Mouse (Mus musculus) megakaryocyte, embryonic 14.5 days (primary cell): ENCODE data around the gene Oit3. TPM values are rescaled to one million over a fixed set of nuclear protein-coding genes. Genes with fewer than 3 reads are reported as not detected.

Experiments
- H3K27me3 ChIP-seq: replicated peaks from 2 replicates; pipeline ENCODE3; 2012; ENCODE audit warnings: inconsistent platforms
- H3K36me3 ChIP-seq: replicated peaks from 2 replicates; pipeline ENCODE3; 2012; ENCODE audit warnings: low read length, inconsistent platforms, mixed read lengths
- H3K4me1 ChIP-seq: 2 replicates; pipeline ENCODE4 v1.6.1; 2012; ENCODE audit warnings: inconsistent platforms
- H3K4me3 ChIP-seq: replicated peaks from 2 replicates; pipeline ENCODE3; 2012; ENCODE audit warnings: moderate library complexity, mild to moderate bottlenecking, inconsistent platforms
- H3K9me3 ChIP-seq: 2 replicates; pipeline ENCODE4 v1.6.1; 2012; ENCODE audit warnings: inconsistent platforms
- FLI1 ChIP-seq: IDR thresholded peaks from 2 replicates; pipeline ENCODE4 v1.6.1; 2012; ENCODE audit warnings: low read length, inconsistent platforms, mixed read lengths
- GATA1 ChIP-seq: IDR thresholded peaks from 3 replicates; pipeline ENCODE4 v1.6.1; 2012; ENCODE audit warnings: mixed read lengths, low read length, inconsistent platforms, borderline replicate concordance
- polyA plus RNA-seq: library from polyadenylated mRNA; stranded (reverse); fragments of >175 nt; gene quantifications from 2 replicates; pipeline ENCODE4 v1.2.3, GENCODE M21; 2012; ENCODE audit warnings: low replicate concordance; ENCODE audit not compliant: insufficient read depth

The Oit3 gene
- 1.3 TPM in 1 of 2 replicates, not detected in the other for polyA plus RNA-seq

DNA sequence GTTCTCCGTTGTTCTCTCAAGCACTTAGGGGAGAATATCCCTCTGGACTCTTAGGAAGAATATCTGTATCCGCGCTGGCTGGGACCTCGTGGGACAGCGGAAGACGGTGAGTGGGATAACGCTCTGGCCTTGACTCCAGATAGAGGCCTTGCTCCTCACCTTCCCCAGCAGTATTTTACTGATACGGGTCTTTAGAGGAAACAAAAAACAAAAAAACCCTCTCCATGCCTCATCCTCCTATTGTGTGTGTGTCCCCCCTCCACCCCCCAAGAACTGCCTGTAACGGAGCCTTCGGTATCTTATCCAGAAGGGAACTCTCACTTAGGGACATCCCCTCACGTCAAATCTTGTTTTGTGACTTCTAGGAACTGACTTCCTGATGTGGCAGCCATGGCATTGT is at the start of gene Oit3:
TSS of gene Oit3 (minus strand) at position 44 of the 400 bp plus-strand sequence.
- H3K36me3 ChIP-seq, result peaks cover 33% of the 10 kb centered on the region

DNA sequence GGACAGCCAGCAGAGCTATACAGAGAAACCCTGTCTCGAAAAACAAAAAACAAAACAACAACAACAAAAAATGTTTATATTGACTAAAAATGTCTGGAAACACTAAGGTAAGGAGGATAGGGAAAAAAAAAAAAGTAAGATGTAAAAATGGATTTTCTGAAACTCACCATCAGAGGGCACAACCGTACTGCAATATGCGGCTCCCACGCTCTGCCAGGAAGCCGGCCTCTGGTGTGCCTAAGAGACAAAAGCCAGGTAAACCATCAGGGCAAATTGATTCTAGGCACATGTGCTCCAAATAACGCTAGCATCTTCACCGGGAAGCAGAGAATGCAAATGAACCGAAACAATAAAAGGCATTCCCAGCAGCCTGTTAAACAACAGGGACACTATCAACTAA is 49.3 kb upstream of the Oit3 start:
- H3K4me1 ChIP-seq, result peaks cover 43% of the 10 kb centered on the region
- peaks cover 15% of the 10 kb centered on the region for H3K9me3 ChIP-seq
- no peaks in the 10 kb centered on the region for H3K27me3 ChIP-seq
- peaks cover 72% of the 10 kb centered on the region for H3K36me3 ChIP-seq
- no peak overlapping the region for H3K4me3 ChIP-seq
- no peak for TF ChIP-seq GATA1
- TF ChIP-seq FLI1, result no peak

More for the DNA sequence above, at the start of gene Oit3:
- no peak within 1 kb of the TSS for H3K4me3 ChIP-seq
- TF ChIP-seq GATA1 (no peak), FLI1 (no peak)
- no peaks in the 10 kb centered on the region for H3K9me3 ChIP-seq
- H3K27me3 ChIP-seq, result no peaks in the 10 kb centered on the region
- H3K4me1 ChIP-seq, result peaks cover 70% of the 10 kb centered on the region

DNA sequence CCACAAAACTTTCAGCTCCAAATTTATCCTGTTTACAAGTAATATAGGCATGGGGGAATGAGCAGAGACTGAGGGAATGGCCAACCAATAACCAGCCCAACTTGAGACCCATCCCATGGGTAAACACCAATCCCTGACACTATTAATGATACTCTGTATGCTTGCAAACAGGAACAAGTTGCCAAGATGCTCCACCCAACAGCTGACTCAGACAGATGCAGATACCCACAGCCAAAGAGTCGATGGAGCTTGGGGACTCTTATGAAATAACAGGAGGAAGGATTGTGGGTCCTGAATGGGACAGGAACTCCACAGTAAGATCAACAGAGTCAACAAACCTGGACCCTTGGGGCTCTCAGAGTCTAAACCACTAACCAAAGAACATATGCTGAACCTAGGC is 47.8 kb upstream of the Oit3 start:
- H3K36me3 ChIP-seq, result peaks cover 82% of the 10 kb centered on the region

DNA sequence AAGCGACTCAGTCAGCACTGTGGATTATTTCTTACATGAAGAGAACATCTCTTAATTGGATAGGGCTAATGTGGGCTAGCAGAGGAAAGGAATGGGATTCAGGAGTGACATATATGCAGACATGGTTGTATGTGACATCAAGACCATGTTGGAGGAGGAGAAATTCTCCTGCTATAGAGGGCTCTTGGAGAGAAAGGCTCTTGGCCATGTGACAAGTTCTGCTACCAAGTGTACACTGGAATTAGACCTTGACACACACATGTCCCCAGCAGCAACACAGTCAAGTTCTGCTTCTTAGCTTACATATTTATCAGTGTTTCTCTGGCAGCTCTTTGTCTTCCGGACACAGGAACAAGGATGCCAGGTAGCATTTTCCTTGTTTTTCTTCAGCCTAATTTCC is 45.8 kb upstream of the Oit3 start:
- H3K27me3 ChIP-seq, result no peaks in the 10 kb centered on the region
- peaks cover 80% of the 10 kb centered on the region for H3K36me3 ChIP-seq
- peaks cover 10% of the 10 kb centered on the region for H3K9me3 ChIP-seq
- no peak for TF ChIP-seq FLI1
- H3K4me3 ChIP-seq, result no peak overlapping the region
- H3K4me1 ChIP-seq, result peaks cover 24% of the 10 kb centered on the region

More for the DNA sequence above, 47.8 kb upstream of the Oit3 start:
- Histone ChIP-seq H3K4me3 (no peak overlapping the region), H3K4me1 (peaks cover 32% of the 10 kb centered on the region), H3K27me3 (no peaks in the 10 kb centered on the region), H3K9me3 (peaks cover 15% of the 10 kb centered on the region)
- TF ChIP-seq FLI1, result no peak
- TF ChIP-seq GATA1, result no peak

DNA sequence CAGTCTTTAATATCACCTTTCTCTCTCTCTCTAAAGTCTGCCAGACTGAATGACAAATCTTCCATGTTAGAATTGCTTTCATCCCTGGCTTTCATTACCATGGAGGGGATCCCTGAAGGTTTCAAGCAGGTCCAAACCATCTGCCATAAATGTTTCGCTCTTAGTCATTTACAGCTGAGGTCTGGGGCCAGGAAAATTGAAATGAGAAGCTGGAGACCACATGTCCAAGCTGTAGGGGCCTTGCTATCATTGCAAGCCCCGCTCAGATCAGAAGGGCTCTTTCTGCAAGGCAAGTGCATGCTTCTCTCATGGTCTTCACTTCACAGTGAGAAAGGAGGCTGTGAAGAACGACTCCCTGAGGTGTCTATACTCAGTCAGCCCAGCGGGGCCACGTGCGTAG is 42.7 kb upstream of the Oit3 start:
- H3K36me3 ChIP-seq, result peaks cover 80% of the 10 kb centered on the region
- no peak for TF ChIP-seq FLI1
- TF ChIP-seq GATA1, result no peak
- H3K4me3 ChIP-seq, result no peak overlapping the region
- no peaks in the 10 kb centered on the region for H3K27me3 ChIP-seq
- H3K9me3 ChIP-seq, result peaks cover 4% of the 10 kb centered on the region
- H3K4me1 ChIP-seq, result peaks cover 35% of the 10 kb centered on the region

DNA sequence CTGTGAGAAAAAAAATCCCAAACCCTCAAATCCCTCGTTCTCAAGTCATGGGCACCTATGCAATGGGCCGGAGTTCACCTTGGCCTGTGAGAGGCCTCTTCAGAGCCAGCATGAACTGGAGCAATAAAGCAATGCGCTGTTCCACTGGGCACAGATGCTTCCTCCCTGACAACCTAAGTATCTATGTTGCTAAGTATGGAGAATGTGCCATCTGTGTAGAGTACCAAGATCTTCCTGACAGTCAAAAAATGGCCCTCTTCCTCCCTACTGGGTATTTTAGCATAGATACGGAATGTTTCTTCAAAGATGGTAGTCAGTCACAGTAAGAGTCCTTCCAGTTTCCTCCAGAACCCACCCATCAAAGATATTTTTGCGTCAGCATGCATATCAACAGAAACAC is 39.8 kb upstream of the Oit3 start:
- Histone ChIP-seq H3K36me3 (peaks cover 84% of the 10 kb centered on the region), H3K4me3 (no peak overlapping the region), H3K4me1 (peaks cover 31% of the 10 kb centered on the region), H3K27me3 (no peaks in the 10 kb centered on the region), H3K9me3 (peaks cover 17% of the 10 kb centered on the region)
- TF ChIP-seq FLI1 (no peak), GATA1 (no peak)

DNA sequence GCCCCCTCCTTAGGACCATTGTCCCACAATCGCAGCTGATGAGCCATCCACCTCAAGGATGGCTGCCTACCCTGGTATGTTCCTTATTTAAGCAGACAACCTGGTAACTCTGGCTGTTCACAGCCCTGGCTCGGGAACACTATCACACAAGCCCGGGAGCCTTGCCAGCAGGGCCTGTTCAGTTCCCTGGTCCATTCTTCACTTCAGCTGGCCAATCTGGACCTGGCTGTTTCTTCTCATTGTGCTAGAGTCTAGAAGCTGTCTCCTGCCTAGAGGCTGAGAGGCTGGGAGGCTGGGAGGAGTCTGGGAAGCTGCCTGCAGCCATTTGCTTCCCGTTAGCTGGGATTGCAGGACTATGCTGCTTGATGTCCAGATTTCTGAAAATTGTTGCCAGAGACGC is 28.9 kb upstream of the Oit3 start:
- H3K4me3 ChIP-seq, result no peak overlapping the region
- no peak for TF ChIP-seq FLI1
- TF ChIP-seq GATA1, result no peak
- H3K27me3 ChIP-seq, result no peaks in the 10 kb centered on the region
- no peaks in the 10 kb centered on the region for H3K9me3 ChIP-seq
- H3K4me1 ChIP-seq, result peaks cover 31% of the 10 kb centered on the region
- peaks cover 75% of the 10 kb centered on the region for H3K36me3 ChIP-seq

DNA sequence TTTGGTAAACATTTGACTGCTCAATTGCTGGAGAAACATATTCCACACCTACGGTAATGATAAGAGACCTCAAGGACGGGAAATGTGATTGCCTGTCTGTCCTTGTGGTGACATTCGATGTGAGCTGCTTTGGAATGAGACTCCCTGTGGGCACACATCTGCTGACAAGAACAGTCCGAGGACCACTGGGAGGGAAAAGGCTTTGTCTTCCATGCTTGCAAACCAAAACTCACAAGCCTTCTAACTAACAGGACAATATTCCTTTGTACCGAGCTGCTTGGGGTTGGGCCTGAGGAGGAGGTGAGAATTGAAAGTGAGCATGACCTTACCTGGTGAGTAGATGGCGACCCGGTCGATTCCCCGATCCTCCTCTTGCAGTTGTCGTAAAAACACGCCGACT is 25.7 kb upstream of the Oit3 start:
- peaks cover 92% of the 10 kb centered on the region for H3K36me3 ChIP-seq
- no peaks in the 10 kb centered on the region for H3K27me3 ChIP-seq
- no peaks in the 10 kb centered on the region for H3K9me3 ChIP-seq
- H3K4me3 ChIP-seq, result no peak overlapping the region
- H3K4me1 ChIP-seq, result peaks cover 26% of the 10 kb centered on the region
- TF ChIP-seq FLI1 (no peak), GATA1 (no peak)

DNA sequence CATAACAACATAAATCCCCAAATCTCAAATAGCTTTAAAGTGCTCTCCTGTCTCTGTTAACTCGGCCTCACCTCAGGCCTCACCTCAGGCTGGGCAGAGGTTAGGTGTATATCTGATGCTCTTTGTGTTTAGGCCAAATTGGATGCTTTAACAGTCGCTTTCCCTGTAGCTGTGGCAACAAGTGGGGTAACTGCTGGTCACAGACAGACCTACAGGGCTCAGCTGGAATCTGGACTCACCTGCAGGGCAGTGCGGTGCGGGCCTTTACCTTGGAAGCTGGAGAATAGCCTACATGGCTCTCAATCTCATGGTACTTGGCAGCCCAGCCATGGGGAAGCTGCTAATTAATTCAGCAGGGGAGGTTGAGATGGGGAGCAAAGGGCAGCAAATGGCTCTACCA is 25.0 kb upstream of the Oit3 start:
- no peak overlapping the region for H3K4me3 ChIP-seq
- peaks cover 92% of the 10 kb centered on the region for H3K36me3 ChIP-seq
- H3K9me3 ChIP-seq, result no peaks in the 10 kb centered on the region
- H3K27me3 ChIP-seq, result no peaks in the 10 kb centered on the region
- TF ChIP-seq GATA1, result no peak
- no peak for TF ChIP-seq FLI1
- peaks cover 25% of the 10 kb centered on the region for H3K4me1 ChIP-seq

DNA sequence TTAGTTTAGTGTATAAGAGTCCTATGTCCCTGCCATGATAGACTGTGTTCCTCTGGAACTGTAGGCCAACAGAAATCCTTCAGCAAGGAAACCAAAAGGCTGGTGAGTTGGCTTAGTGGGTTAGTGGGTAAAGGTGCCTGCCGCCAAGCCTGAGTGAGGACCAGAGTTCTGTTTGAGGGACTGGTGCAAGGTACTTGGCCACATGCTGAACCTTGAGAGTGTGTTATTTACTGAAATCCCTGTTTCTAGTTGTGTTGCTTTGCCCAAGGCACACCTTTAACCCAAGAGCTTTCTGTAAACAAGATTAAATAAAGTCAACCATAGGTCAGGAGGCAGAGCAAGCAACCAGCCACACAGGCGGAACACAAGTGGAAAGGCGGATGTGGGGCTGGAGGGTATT is 24.0 kb upstream of the Oit3 start:
- H3K4me3 ChIP-seq, result no peak overlapping the region
- no peaks in the 10 kb centered on the region for H3K9me3 ChIP-seq
- peaks cover 91% of the 10 kb centered on the region for H3K36me3 ChIP-seq
- no peaks in the 10 kb centered on the region for H3K27me3 ChIP-seq
- peaks cover 17% of the 10 kb centered on the region; the same call in 1 of the 2 replicates for H3K4me1 ChIP-seq
- TF ChIP-seq GATA1 (no peak), FLI1 (no peak)

DNA sequence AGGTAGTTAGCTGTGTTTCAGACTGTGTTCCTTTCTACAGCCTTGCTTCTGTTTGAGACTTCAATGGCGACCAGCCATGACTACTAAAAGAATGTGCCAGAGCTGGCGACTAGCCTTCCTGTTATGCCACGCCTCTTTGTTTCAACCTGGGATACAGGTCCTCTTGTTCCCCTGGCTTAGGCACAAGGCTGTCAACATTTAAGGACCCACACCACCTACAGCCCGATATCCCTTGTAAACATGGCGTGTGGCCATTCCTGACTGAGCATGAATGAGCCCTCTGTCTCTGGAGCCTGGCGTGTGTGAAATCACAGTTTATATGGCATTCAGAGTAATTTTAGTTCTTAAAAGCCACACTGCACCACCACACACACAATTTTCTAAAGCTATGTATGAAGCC is 20.7 kb upstream of the Oit3 start:
- Histone ChIP-seq H3K36me3 (peaks cover 96% of the 10 kb centered on the region), H3K9me3 (no peaks in the 10 kb centered on the region), H3K27me3 (no peaks in the 10 kb centered on the region), H3K4me3 (no peak overlapping the region), H3K4me1 (peaks cover 18% of the 10 kb centered on the region; the same call in 1 of the 2 replicates)
- no peak for TF ChIP-seq GATA1
- no peak for TF ChIP-seq FLI1
